Mouse (Mus musculus): Measurements from ENCODE around the gene Dll4. TPM values are rescaled to one million over a fixed set of nuclear protein-coding genes. Genes with fewer than 3 reads are reported as not detected.
A peak's percentile ranks its signal among the peaks of the same experiment; 100 is the strongest.

Gene Dll4
- polyA plus RNA-seq, 1 experiment from 2014 or later: 2.8 TPM

- Histone ChIP-seq H3K27ac (ENCODE audit: low read depth, low read length) (no peak overlapping the region), H3K9ac (ENCODE audit: low read length) (no peak overlapping the region), H3K27me3 (ENCODE audit: control insufficient read depth, insufficient read depth, low read length) (peaks cover 13% of the 10 kb centered on the region), H3K36me3 (ENCODE audit: control insufficient read depth, insufficient read depth, low read length) (no peaks in the 10 kb centered on the region), H3K4me3 (ENCODE audit: low read depth, low read length) (no peak overlapping the region), H3K9me3 (ENCODE audit: control insufficient read depth, low read length) (no peaks in the 10 kb centered on the region), H3K4me1 (replicated peaks; ENCODE audit: control insufficient read depth, insufficient read depth, low read length) (no peaks in the 10 kb centered on the region; the same call in 1 of the 2 replicates), H3K4me2 (ENCODE audit: low read depth, low read length, severe bottlenecking) (no peak overlapping the region)
- ATAC-seq (replicated peaks; ENCODE audit: low FRiP score): no peak
- DNase-seq (ENCODE audit: low spot score): no peak
- 71% methylated on average over 7 of the region's 7 CpGs for WGBS
These were observed 9.5 kb downstream of the Dll4 start for GRCm38 (mm10) chr2:119334964-119335525.

- no peak overlapping the region for H3K4me2 ChIP-seq (ENCODE audit: low read depth, low read length, severe bottlenecking)
- no peak overlapping the region for H3K27ac ChIP-seq (ENCODE audit: low read depth, low read length)
- H3K4me3 ChIP-seq (ENCODE audit: low read depth, low read length): no peak overlapping the region
- H3K4me1 ChIP-seq (replicated peaks; ENCODE audit: control insufficient read depth, insufficient read depth, low read length): no peaks in the 10 kb centered on the region; the same call in 1 of the 2 replicates
- ATAC-seq (replicated peaks; ENCODE audit: low FRiP score) (no peak), DNase-seq (ENCODE audit: low spot score) (no peak)
- no peaks in the 10 kb centered on the region for H3K9me3 ChIP-seq (ENCODE audit: control insufficient read depth, low read length)
- H3K36me3 ChIP-seq (ENCODE audit: control insufficient read depth, insufficient read depth, low read length): no peaks in the 10 kb centered on the region
- WGBS: 91% methylated on average over 1 of the region's 1 CpGs
- no peak overlapping the region for H3K9ac ChIP-seq (ENCODE audit: low read length)
- H3K27me3 ChIP-seq (ENCODE audit: control insufficient read depth, insufficient read depth, low read length): peaks cover 8% of the 10 kb centered on the region
These were observed 10.0 kb downstream of the Dll4 start for GRCm38 (mm10) chr2:119335535-119335934.

GRCm38 (mm10) chr2:119336002-119336401 is 10.4 kb downstream of the Dll4 start:
- Histone ChIP-seq H3K36me3 (ENCODE audit: control insufficient read depth, insufficient read depth, low read length) (no peaks in the 10 kb centered on the region), H3K4me2 (ENCODE audit: low read depth, low read length, severe bottlenecking) (no peak overlapping the region), H3K27me3 (ENCODE audit: control insufficient read depth, insufficient read depth, low read length) (peaks cover 4% of the 10 kb centered on the region), H3K27ac (ENCODE audit: low read depth, low read length) (no peak overlapping the region), H3K4me3 (ENCODE audit: low read depth, low read length) (no peak overlapping the region), H3K9ac (ENCODE audit: low read length) (no peak overlapping the region), H3K4me1 (replicated peaks; ENCODE audit: control insufficient read depth, insufficient read depth, low read length) (no peaks in the 10 kb centered on the region; the same call in 1 of the 2 replicates), H3K9me3 (ENCODE audit: control insufficient read depth, low read length) (no peaks in the 10 kb centered on the region)
- DNase-seq (ENCODE audit: low spot score): no peak
- WGBS: 79% methylated on average over 2 of the region's 2 CpGs
- no peak for ATAC-seq (replicated peaks; ENCODE audit: low FRiP score)

GRCm38 (mm10) chr2:119336470-119336869 is 10.9 kb downstream of the Dll4 start:
- ATAC-seq (replicated peaks; ENCODE audit: low FRiP score) (no peak), DNase-seq (ENCODE audit: low spot score) (no peak)
- Histone ChIP-seq H3K4me1 (replicated peaks; ENCODE audit: control insufficient read depth, insufficient read depth, low read length) (no peaks in the 10 kb centered on the region; the same call in 1 of the 2 replicates), H3K27me3 (ENCODE audit: control insufficient read depth, insufficient read depth, low read length) (no peaks in the 10 kb centered on the region; the same call in none of the 2 replicates), H3K36me3 (ENCODE audit: control insufficient read depth, insufficient read depth, low read length) (no peaks in the 10 kb centered on the region), H3K4me2 (ENCODE audit: low read depth, low read length, severe bottlenecking) (no peak overlapping the region), H3K4me3 (ENCODE audit: low read depth, low read length) (no peak overlapping the region), H3K9ac (ENCODE audit: low read length) (no peak overlapping the region), H3K27ac (ENCODE audit: low read depth, low read length) (no peak overlapping the region), H3K9me3 (ENCODE audit: control insufficient read depth, low read length) (no peaks in the 10 kb centered on the region)
- 77% methylated on average over 10 of the region's 10 CpGs for WGBS

- no peaks in the 10 kb centered on the region for H3K9me3 ChIP-seq (ENCODE audit: control insufficient read depth, low read length)
- H3K4me1 ChIP-seq (replicated peaks; ENCODE audit: control insufficient read depth, insufficient read depth, low read length): no peaks in the 10 kb centered on the region; the same call in 1 of the 2 replicates
- H3K27me3 ChIP-seq (ENCODE audit: control insufficient read depth, insufficient read depth, low read length): no peaks in the 10 kb centered on the region; the same call in 1 of the 2 replicates
- ATAC-seq (replicated peaks; ENCODE audit: low FRiP score): peak; percentile 85
- H3K9ac ChIP-seq (ENCODE audit: low read length): peak overlapping the region; percentile 81
- H3K36me3 ChIP-seq (ENCODE audit: control insufficient read depth, insufficient read depth, low read length): no peaks in the 10 kb centered on the region
- H3K4me3 ChIP-seq (ENCODE audit: low read depth, low read length): peak overlapping the region; percentile 55
- no peak overlapping the region for H3K27ac ChIP-seq (ENCODE audit: low read depth, low read length)
- WGBS: 9% methylated on average over 60 of the region's 60 CpGs
- DNase-seq (ENCODE audit: low spot score): peak; percentile 95
- peak overlapping the region; percentile 81 for H3K4me2 ChIP-seq (ENCODE audit: low read depth, low read length, severe bottlenecking)
These were observed 12.1 kb downstream of the Dll4 start for GRCm38 (mm10) chr2:119337425-119338265.

GRCm38 (mm10) chr2:119344537-119345138 is 19.1 kb downstream of the Dll4 start:
- H3K36me3 ChIP-seq (ENCODE audit: control insufficient read depth, insufficient read depth, low read length): no peaks in the 10 kb centered on the region
- H3K27ac ChIP-seq (ENCODE audit: low read depth, low read length): no peak overlapping the region
- no peak overlapping the region for H3K4me2 ChIP-seq (ENCODE audit: low read depth, low read length, severe bottlenecking)
- DNase-seq (ENCODE audit: low spot score) (no peak), ATAC-seq (replicated peaks; ENCODE audit: low FRiP score) (no peak)
- H3K9me3 ChIP-seq (ENCODE audit: control insufficient read depth, low read length): no peaks in the 10 kb centered on the region
- no peaks in the 10 kb centered on the region for H3K27me3 ChIP-seq (ENCODE audit: control insufficient read depth, insufficient read depth, low read length)
- H3K9ac ChIP-seq (ENCODE audit: low read length): no peak overlapping the region
- 57% methylated on average over 6 of the region's 6 CpGs for WGBS
- H3K4me3 ChIP-seq (ENCODE audit: low read depth, low read length): no peak overlapping the region
- H3K4me1 ChIP-seq (replicated peaks; ENCODE audit: control insufficient read depth, insufficient read depth, low read length): no peaks in the 10 kb centered on the region

GRCm38 (mm10) chr2:119350555-119351486 is 25.2 kb downstream of the Dll4 start, which contains the start of gene Chac1:
Gene Chac1 (plus strand): TSS chr2:119351229.
- ATAC-seq (replicated peaks; ENCODE audit: low FRiP score) (peak; percentile 94), DNase-seq (ENCODE audit: low spot score) (peak; percentile 89)
- Histone ChIP-seq H3K36me3 (ENCODE audit: control insufficient read depth, insufficient read depth, low read length) (no peaks in the 10 kb centered on the region), H3K4me2 (ENCODE audit: low read depth, low read length, severe bottlenecking) (peak within 1 kb of the TSS; percentile 95), H3K4me1 (replicated peaks; ENCODE audit: control insufficient read depth, insufficient read depth, low read length) (peaks cover 3% of the 10 kb centered on the region), H3K27me3 (ENCODE audit: control insufficient read depth, insufficient read depth, low read length) (peaks cover 5% of the 10 kb centered on the region; the same call in 1 of the 2 replicates), H3K4me3 (ENCODE audit: low read depth, low read length) (peak within 1 kb of the TSS; percentile 52), H3K27ac (ENCODE audit: low read depth, low read length) (no peak within 1 kb of the TSS), H3K9me3 (ENCODE audit: control insufficient read depth, low read length) (no peaks in the 10 kb centered on the region), H3K9ac (ENCODE audit: low read length) (peak within 1 kb of the TSS; percentile 58)
- 5% methylated on average over 54 of the region's 58 CpGs for WGBS

- Histone ChIP-seq H3K4me1 (replicated peaks; ENCODE audit: control insufficient read depth, insufficient read depth, low read length) (peaks cover 3% of the 10 kb centered on the region), H3K9me3 (ENCODE audit: control insufficient read depth, low read length) (no peaks in the 10 kb centered on the region), H3K36me3 (ENCODE audit: control insufficient read depth, insufficient read depth, low read length) (no peaks in the 10 kb centered on the region), H3K9ac (ENCODE audit: low read length) (no peak overlapping the region), H3K4me3 (ENCODE audit: low read depth, low read length) (no peak overlapping the region), H3K27me3 (ENCODE audit: control insufficient read depth, insufficient read depth, low read length) (peaks cover 5% of the 10 kb centered on the region; the same call in 1 of the 2 replicates), H3K4me2 (ENCODE audit: low read depth, low read length, severe bottlenecking) (no peak overlapping the region), H3K27ac (ENCODE audit: low read depth, low read length) (no peak overlapping the region)
- no peak for DNase-seq (ENCODE audit: low spot score)
- 89% methylated on average over 8 of the region's 8 CpGs for WGBS
- no peak for ATAC-seq (replicated peaks; ENCODE audit: low FRiP score)
These were observed 28.1 kb downstream of the Dll4 start for GRCm38 (mm10) chr2:119353707-119354106.

Measured in forebrain, embryonic 11.5 days (tissue).